Mouse (Mus musculus) right cerebral cortex, postnatal 10 days (tissue): ENCODE results near the gene Lig1.
"Not testable (repeated sequence)": the region's sequence is repeated elsewhere in the genome, so short reads cannot be mapped to it uniquely, and the experiment has no call there.

Source experiments
- DNase-seq, 2 experiments: peaks; one replicate each; pipeline ENCODE4 v3.0.0; 2021; ENCODE audit warnings: low spot score in 2 of 2

Lig1 gene

DNA sequence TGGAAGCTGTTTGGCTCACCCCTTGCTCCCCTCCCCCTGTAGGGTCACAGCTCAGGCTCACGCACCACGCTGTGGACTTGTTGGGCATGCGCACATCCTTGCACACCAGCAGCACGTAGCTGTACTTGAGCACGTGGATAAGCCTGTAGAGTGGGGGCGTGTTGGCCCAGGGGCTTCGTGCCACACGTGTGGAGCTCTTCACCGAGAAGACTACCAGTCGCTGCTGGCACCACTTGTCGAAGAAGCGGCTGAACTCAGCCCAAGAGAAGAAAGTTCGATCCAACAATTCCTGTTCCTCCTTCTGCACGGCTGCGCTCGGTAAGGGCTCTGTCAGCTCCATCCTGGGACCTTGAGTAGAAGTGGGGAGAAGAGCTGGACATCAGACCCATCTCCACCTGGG, at the start of gene Lig1:
Gene Lig1, plus strand, starts transcription at position 203 of the 400 bp plus-strand sequence.
- no peak for DNase-seq

DNA sequence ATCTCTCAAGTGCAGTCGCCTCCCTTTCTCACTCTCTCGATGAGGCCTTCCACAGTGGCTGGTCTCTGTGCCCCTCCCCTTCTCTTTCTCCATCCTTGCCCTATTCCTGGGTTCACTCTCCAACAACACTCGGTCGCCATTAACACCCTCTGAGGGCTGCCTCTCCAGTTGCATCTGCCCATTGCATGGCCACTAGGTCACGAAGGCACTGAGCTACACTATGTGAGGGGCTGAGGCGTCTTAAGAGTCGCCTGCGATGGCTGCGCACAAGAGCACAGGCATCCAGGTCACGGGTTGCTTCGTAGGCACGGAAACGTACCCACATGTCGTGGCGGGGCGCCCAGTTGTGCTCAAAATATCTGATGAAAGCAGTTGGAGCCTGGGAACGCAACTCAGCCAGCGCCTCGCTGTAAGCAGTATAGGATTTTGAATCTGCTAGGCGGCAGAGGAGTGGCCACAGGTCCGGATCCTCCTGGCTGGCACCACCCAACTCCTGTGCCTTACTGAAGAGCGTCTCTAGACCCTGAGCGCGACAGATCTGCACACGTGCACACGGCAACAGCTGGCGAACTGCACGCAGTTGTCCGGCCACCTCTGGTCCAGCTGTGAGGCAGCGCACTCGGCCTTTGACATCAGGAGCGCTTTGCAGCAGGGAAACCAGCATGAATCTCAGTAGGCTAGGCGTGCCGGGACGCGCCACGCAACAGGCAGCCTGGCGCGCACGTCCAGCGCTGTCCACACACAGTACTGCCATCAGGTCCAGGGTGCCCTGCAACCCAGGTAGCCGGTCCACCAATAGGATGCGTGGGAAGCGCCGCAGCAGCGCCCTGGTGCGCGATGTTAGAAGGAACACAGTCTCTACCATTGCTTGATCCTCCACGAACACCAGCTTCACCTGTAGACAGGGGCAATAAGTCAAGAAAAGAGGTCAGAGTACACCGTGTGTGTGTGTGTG, 16.1 kb upstream of the Lig1 start:
- peak; percentile 55 to 56 for DNase-seq

DNA sequence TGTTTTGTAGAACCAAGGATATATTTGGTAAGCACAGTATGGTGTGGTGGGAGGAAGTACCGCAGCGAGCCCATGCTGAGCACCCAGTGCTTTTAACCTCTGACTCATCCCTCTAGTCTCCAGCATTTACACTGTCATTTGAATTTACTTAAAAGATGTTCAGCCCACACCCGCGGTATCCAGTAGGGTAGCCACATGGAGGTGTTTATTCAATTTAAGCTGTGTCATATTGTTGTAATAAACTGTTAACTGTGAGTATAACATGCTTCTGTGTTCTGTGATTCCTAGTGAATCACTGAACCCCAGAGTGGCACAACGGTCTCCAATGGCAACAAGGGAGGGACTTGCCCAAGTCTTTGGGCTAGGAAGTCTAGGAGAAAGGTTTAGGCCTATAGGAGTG, 13.2 kb upstream of the Lig1 start:
- DNase-seq = no peak

DNA sequence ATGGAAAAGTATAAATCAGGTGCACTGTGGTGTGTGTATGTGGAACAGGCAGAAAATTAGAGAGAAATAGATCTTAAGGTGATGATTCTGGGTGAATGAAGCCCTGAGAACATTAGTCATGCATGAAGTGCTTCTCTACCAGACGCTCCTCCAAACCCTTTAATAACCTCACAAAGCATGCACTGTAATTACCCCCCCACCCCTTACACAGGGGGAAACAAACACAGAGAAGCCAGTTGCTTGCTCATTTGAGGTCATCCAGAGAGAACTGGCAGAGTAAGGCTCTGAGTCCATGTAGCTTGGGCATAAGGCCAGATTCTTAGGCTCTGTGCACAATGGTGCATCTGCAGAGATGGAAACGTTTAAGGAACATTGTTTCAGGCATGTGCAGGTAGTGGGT, 12.7 kb upstream of the Lig1 start:
- DNase-seq = no peak

DNA sequence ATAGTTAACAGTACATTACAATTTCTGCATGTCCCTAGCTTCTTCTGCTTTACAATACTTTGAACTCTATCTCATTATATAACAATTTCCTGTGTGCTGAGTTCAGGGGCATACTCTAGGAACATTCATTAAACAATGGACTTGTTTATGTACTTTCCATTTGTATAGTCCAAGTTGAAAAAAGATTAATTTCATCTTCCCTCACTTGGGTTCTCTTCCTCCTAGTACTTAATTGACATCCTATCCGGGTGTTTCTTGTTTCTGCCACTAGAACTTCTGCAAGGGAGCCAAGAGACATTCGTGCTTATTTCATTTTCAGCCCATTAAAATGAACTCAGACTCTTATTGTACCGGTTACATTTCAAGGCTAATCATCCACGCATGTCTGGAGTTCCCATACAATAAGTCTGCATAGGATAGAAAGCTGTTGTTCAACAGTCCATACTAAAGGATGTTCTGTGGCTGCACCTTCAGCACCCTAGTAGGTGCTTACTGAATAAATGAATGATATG, 8.3 kb upstream of the Lig1 start:
- no peak for DNase-seq

DNA sequence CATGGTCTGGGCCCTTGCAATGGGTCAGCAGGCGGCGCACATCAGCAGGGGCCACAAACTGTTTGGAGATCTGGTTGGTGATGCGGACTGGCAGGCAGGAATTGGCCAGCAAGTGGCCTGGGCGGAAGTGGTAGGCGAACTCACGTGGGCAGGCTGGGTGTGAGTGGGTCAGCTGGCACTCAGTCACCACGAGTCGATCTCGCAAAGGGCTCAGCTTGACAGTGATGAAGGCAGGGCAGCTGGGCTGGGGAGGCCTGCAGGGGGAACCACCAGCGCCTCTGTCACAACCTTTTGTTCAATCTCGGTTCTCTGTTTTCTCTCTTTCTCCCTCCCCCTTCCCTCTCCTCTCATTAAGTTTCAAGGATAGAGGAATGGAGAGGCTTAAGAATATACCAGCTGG, 7.7 kb upstream of the Lig1 start:
- no peak for DNase-seq

DNA sequence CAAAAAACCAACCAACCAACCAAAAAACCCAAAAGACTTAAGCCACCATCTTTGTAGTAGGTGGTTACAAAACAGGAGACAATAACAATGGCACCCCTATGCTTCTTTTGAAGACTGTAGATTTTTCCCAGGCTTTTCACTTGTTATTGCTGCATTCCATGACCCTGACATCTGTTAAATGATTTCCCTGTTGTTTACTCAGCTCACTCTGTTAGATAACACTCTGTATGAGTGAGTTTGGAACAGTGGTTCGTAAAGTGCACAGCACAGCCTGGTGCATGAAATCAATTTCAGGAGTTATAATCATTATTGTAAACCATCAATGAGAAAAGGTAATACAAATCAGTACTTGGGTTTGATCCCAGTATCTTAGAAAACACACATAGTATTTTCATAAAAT, 5.4 kb upstream of the Lig1 start:
- DNase-seq = no peak

DNA sequence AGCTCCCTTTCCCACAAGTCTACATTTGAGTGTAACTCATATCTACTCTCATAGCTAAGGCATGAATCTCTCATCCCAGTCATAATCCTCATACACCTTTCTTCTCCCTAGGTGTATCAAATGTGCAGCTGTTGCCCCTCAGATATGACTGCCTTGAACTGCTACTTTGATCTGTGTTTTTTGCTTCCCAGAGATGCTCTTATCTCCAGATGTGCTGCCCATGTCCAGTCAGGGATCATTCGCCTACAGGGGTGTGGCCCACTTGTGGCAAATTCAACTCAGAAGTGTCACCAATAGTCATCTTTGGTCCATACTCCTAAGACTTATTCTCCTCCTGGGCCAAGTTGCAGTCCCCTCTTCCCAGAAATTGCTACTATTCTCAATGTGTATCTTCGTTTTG, 750 bp downstream of the Lig1 start:
- DNase-seq = no peak

DNA sequence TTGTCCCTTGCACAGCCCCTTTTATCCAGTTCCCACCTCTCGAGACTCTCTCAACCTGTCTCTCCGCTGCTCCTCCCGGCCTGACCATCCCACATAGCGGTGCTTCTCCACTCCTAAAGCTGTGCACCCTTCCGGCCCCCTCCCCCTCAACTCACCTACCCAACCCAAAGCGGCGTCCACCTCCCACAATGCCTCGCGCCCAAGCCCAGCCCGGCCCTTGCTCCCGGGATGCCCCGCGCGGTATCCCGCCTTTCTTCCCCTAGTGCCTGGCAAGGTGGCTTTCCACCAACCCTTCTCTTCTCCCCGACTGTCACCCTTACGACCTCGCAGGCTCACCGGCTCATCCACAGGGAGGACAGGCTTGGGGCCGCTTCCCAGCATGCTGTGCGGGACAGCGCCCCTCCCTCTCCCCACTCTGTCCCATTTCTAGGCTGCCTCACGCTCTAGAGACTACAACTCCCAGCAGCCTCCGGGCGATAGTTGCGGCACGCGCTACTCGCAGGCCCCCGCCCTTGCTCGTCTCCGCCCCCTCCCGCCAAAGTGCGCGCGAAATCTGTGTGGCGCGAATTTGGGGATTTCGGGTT, 1.3 kb downstream of the Lig1 start, which contains the start of gene Zswim9:
Gene Zswim9, minus strand, starts transcription at position 414 of the 584 bp plus-strand sequence.
- peak; percentile 95 to 96 for DNase-seq

DNA sequence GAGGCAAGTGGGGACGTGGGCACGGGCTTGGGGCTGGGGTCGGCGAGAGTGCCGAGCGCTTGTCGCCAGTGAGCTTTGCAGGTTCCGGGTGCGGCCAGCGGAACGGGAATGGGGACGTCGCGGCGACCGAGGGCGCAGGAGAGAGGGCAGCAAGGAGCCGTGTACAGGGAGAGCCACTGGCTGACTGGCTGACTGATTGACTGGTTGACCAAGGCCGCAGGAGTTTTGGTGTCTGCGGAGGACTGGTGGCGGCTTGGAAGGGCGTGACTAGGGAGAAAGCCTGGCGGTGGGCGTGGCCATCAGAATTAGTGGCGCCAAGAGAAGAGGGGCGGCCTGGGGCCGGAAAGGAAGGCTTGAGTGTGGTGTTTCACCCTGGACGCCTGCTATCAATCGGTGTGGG, 1.9 kb downstream of the Lig1 start:
- not testable (repeated sequence) for DNase-seq

DNA sequence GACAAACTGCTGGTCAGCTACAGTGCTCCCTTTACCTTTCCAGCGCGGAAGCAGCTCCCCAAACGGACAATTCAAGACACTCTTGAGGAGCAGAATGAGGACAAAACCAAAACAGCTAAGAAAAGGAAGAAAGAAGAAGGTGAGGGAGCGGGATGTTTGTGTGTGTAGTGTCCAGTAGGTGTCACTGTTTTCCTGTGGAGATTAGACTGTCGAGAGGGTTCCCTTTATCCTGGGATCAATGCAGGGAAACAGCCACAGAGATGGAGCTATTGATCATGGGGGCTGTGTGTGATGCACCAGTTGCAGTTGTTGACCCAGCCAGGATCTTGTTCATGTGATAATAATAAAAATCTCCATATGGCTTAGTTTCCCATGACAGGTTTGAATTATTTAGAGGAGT, 11.5 kb downstream of the Lig1 start:
- DNase-seq = peak; percentile 36 to 38

DNA sequence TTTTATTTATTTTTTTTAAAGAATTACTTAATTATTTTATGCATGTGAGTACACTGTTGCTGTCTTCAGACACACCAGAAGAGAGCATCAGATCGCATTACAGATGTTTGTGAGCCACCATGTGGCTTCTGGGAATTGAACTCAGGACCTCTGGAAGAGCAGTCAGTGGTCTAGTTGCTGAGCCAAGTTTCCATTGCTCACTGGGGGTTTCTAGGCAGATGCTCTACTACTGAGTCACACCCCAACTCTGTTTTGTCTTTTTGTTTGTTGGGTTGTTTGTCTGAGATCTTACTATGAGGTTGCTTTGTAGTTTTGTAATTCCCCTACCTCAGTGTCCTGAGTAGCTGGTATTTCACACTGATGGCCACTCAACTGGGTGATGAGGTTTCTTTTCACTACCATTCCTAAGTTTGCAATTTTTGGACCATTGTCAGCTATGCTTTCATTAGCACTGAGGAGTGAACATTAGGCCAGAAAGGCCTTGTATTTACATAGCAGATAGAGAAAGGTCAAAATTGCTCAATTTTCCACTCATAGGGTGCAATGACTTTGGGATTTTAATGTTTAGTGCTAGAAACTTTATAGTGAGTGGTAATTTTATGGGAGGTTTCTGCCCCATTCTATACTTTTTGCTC, 13.1 kb downstream of the Lig1 start:
- DNase-seq = no peak

DNA sequence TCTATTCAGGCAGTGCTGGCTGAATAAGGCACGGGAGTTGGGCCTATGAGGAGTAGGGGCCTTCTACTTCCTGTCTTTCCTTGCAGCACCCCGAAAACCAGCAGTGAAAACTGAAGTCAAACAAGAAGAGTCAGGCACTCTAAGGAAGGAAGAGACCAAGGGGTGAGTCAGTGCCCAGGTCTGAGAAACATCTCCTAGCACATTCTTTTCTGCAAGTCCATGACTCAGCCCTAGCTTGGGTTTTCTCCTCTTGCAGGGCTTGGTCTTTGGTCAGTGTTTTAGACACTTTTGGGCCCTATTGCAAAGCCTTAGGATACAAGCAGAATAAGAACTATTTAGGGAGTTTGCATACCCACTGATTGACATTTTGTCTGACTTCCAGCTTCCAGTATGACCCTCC, 14.3 kb downstream of the Lig1 start:
- no peak for DNase-seq

DNA sequence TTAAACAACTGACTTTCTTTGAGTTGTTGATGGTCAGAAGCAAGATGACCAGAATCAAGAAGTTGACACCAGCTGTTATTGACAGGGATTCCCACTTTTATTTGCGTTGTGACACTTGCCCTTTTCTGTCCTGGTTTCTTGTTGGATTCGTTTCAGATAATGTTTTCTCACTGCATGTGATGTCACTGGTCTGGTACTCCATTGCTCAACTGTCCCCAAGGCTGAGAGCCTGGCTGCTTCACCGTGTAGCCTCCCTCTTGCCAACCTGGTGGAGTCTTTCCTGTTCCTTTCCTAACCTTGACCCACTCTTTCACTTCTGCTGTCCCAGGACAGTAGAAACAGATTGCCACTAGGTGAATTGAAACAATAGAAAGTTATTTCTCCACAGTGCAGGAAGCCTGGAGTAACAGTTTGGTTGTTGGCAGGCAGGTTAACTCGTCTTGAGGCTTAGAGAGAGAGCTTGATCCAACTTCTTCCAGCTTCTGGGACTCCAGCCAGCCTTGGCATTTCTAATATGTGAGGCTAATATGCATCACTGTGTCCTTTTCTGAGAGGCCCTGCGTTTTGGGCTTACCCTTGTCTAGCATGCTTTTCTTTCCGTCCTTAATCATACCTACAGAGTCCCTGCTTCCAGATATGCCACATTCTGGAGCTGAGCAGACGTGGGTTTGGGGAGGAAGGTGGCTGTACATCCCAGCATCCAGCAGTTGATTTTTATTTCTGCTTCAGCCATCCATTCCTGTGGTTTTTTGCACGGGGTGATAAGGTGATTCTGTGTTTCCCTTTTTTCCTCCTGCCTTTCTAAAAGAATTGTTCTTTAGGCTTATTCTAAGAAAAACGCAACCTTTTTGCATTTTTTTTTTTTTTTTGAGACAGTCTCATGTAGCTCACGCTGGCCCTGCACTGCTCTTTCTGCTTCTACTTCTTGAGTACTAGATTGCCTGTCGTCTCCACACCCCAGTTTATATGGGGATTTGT, 17.1 kb downstream of the Lig1 start:
- no peak for DNase-seq

DNA sequence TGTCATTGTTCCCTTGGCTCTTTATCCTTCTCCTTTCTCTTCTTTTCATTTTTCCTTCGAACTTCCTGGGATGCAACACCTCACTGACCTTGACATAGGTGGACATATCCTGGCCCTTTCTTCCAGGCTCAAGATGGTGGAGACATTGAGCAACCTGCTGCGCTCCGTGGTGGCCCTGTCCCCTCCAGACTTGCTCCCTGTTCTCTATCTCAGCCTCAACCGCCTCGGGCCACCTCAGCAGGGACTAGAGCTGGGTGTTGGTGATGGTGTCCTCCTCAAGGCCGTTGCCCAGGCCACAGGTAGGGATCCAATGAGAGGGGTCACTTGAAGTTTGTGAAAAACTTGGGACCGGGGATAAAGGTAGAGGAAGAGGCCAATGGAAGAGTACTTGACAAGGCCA, 18.2 kb downstream of the Lig1 start:
- no peak for DNase-seq

DNA sequence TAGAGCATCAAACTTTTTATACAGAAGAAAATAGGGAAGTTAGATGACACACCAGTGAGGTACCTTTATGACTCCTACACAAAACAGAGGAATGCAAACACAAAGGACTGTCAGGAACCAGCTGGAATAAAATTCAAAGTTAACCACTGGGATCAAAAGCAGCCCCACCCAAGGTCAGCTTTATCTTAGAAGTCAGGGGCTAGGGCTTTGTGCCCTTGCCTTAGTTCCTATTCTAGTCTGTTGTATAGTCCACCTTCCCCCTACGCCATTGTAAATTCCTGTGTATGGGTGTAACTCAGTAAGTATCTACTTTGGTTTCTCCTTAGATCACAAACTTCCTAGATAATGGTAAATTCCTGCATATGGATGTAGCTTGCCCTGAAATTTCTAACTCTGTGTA, 20.6 kb downstream of the Lig1 start:
- no peak for DNase-seq

DNA sequence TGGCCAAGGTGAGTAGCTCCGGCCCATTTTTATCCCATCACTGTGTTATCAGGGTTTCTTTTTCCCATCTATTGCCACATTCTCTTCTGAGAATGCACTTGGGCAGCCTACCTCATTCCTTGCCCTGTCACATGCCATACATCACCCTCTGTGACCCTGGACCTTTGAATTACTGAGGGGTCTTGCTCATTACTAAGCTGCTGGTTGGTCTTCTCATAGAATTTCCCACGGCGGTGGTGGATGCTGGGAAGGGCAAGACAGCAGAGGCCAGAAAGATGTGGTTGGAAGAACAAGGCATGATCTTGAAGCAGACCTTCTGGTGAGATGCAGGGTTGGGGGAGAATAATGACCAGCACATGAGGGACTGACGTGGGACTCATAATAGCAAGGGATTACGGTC, 21.7 kb downstream of the Lig1 start:
- no peak for DNase-seq

DNA sequence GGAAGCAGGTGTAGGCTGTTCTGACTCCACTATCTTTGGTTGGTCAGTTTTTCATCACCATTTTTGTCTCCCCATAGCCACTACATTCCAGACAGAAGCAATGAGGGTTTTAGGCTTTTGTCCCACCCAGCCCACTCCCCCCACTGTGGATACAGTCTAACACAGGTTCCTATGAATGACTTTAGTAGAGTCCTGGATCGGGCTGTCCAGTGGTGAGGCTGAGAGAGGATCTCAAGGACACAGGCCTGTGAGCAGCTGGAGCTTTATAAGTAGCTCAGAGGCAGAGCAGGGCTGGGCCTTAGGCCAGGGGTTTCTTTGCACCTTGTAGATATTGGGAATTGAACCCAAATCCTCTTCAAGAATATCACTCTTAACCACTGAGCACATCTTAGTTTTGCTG, 24.6 kb downstream of the Lig1 start:
- no peak for DNase-seq

DNA sequence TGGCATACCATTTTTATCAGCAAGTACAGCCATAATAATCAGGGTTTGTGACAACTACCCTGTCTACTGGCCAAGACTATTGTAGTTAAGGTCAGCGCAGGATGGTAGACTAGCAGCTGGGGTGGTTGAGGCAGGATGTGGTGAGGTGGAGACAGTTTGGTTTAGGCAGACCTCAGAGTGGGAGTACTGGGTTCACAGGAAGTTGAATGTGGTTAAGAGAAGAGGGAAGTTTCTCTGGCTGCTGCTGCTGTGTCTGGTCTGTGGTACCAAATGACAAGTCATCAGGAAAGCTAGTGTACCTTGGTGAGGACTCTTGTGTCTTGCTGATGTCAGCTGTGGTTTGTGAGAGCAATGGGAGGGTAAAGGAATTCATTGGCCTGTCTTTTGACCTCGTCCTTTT, 25.7 kb downstream of the Lig1 start:
- DNase-seq = no peak

DNA sequence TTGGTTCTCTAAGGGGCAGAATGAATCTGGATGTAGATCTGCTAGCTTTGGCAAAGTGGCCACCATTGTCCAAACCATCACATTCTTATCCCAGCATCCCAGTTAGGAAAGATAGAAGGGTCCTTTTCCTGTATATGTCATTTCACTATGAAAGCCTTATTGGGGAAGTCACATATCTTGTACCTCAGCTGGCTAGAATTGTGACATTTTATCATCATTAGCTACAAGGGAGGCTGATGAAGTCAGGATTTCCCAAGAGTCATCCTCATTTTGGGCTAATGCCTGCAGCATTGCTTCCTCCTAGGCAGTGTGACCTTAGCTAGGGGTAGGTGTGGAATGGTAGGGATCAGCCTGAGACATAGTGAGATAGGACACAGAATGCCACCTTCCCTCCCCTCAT, 26.3 kb downstream of the Lig1 start:
- DNase-seq = no peak

DNA sequence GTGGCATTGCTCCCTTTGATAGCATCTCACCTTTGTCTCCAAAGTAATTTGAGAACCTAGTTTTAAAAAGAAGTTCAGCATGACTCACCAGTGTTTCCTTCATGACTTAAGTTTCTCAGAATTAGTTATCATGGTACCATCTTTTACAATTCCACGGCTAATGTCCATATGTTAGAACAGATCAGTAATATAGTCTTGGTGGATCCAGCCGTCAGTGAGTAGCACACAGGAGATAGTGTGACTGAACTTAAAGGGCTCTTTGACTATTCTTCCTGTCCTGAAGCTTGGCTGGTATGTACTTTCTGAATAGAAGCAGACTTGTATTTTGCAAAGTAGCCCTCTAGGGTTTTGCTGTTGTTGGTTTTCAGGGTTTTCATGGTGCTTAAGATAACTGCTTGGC, 32.3 kb downstream of the Lig1 start:
- no peak for DNase-seq
